Mouse (Mus musculus): ENCODE measurements around the gene Ccdc190. TPM values are rescaled to one million over a fixed set of nuclear protein-coding genes. Genes with fewer than 3 reads are reported as not detected.

The Ccdc190 gene
- polyA plus RNA-seq, 1 experiment from 2014 or later, result not detected

GRCm38 (mm10) chr1:169946004-169946403, 17.6 kb downstream of the Ccdc190 start:
- ATAC-seq, result no peak
- H3K4me1 ChIP-seq (replicated peaks), result no peaks in the 10 kb centered on the region
- no peak overlapping the region for H3K4me2 ChIP-seq (replicated peaks)
- no peak overlapping the region for H3K27ac ChIP-seq
- H3K27me3 ChIP-seq (replicated peaks), result no peaks in the 10 kb centered on the region
- H3K4me3 ChIP-seq (replicated peaks), result no peak overlapping the region
- peaks cover 3% of the 10 kb centered on the region; the same call in 1 of the 2 replicates for H3K36me3 ChIP-seq
- H3K9me3 ChIP-seq, result no peaks in the 10 kb centered on the region
- H3K9ac ChIP-seq, result no peak overlapping the region
- 84% methylated on average over 3 of the region's 3 CpGs for WGBS

DNA sequence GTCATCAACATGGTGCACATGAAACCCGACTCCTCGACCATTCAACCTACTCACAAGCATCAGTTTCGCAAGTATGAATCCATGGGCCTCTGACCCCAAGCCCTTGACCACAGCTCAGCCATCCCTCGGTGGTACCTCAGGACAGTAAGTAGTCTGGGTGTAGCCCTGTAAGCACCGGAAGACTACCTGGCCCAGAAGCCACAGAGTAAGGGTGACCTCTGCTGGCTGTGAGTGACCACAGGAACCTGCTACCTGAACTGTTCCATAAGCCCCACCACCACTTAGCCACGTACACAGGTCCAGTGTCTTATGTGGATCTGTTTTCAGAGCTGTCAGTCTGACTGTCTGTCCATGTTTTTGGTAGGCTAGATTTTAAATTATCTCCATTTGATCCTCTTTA, 19.2 kb downstream of the Ccdc190 start:
- peaks cover 6% of the 10 kb centered on the region; the same call in 1 of the 2 replicates for H3K36me3 ChIP-seq
- WGBS, result 75% methylated on average over 6 of the region's 6 CpGs

DNA sequence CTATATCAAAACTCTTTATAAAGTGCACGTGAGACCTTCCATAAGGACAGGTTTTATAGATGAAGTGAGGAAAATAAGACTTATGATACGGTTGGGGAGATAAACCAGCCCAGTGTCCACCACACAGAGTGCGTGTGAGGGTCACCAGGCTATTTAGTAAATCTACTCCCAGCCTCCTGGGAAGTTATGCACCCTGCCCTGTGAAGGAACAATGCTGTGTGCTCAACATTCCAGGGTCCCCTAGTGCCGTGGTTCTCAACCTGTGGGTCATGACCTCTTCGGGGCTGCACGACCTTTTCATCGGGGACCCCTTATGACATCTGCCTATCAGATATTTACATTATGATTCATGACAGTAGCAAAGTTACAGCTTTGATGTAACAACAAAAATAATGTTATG, 19.8 kb downstream of the Ccdc190 start:
- H3K27me3 ChIP-seq (replicated peaks), result no peaks in the 10 kb centered on the region
- H3K4me3 ChIP-seq (replicated peaks), result no peak overlapping the region
- 65% methylated on average over 7 of the region's 7 CpGs for WGBS
- no peak overlapping the region for H3K27ac ChIP-seq
- no peaks in the 10 kb centered on the region for H3K4me1 ChIP-seq (replicated peaks)
- peaks cover 6% of the 10 kb centered on the region; the same call in 1 of the 2 replicates for H3K36me3 ChIP-seq
- no peak overlapping the region for H3K4me2 ChIP-seq (replicated peaks)
- ATAC-seq, result no peak
- no peaks in the 10 kb centered on the region for H3K9me3 ChIP-seq
- H3K9ac ChIP-seq, result no peak overlapping the region

More for the DNA sequence above, 19.2 kb downstream of the Ccdc190 start:
- no peak overlapping the region for H3K27ac ChIP-seq
- no peak for ATAC-seq
- H3K4me2 ChIP-seq (replicated peaks), result no peak overlapping the region
- H3K4me3 ChIP-seq (replicated peaks), result no peak overlapping the region
- H3K9ac ChIP-seq, result no peak overlapping the region
- no peaks in the 10 kb centered on the region for H3K4me1 ChIP-seq (replicated peaks)
- H3K9me3 ChIP-seq, result no peaks in the 10 kb centered on the region
- no peaks in the 10 kb centered on the region for H3K27me3 ChIP-seq (replicated peaks)

- Histone ChIP-seq H3K27ac (no peak overlapping the region), H3K27me3 (replicated peaks) (no peaks in the 10 kb centered on the region), H3K36me3 (peaks cover 6% of the 10 kb centered on the region; the same call in 1 of the 2 replicates), H3K4me3 (replicated peaks) (no peak overlapping the region), H3K9ac (no peak overlapping the region), H3K4me2 (replicated peaks) (no peak overlapping the region), H3K9me3 (no peaks in the 10 kb centered on the region), H3K4me1 (replicated peaks) (no peaks in the 10 kb centered on the region)
- 56% methylated on average over 7 of the region's 7 CpGs for WGBS
- ATAC-seq, result no peak
These were observed 20.4 kb downstream of the Ccdc190 start for GRCm38 (mm10) chr1:169948866-169949265.

- WGBS, result 59% methylated on average over 7 of the region's 7 CpGs
- H3K27ac ChIP-seq, result no peak overlapping the region
- no peak overlapping the region for H3K4me2 ChIP-seq (replicated peaks)
- peaks cover 15% of the 10 kb centered on the region; the same call in 1 of the 2 replicates for H3K36me3 ChIP-seq
- no peak overlapping the region for H3K9ac ChIP-seq
- H3K4me3 ChIP-seq (replicated peaks), result no peak overlapping the region
- H3K9me3 ChIP-seq, result no peaks in the 10 kb centered on the region
- ATAC-seq, result no peak
- H3K27me3 ChIP-seq (replicated peaks), result no peaks in the 10 kb centered on the region
- H3K4me1 ChIP-seq (replicated peaks), result no peaks in the 10 kb centered on the region
These were observed 21.5 kb downstream of the Ccdc190 start for GRCm38 (mm10) chr1:169949981-169950380.

DNA sequence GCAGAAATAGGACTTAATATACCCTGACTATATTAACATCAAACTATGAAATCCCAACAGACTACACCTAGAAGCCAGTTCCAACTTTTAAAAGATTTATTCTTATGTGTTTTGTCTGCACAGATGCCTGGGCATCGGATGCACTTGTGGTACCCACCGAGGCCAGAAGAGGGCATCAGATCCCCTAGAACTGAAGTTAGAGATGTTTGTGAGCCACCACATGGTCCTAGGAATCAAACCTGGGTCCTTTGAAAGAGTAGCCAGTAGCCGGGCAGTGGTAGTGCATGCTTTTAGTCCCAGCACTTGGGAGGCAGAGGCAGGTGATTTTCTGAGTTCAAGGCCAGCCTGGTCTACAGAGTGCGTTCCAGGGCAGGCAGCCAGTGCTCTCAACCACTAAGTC, 22.2 kb downstream of the Ccdc190 start:
- Histone ChIP-seq H3K27ac (no peak overlapping the region), H3K36me3 (peaks cover 17% of the 10 kb centered on the region), H3K9ac (no peak overlapping the region), H3K4me1 (replicated peaks) (no peaks in the 10 kb centered on the region), H3K4me3 (replicated peaks) (no peak overlapping the region), H3K27me3 (replicated peaks) (no peaks in the 10 kb centered on the region), H3K9me3 (no peaks in the 10 kb centered on the region), H3K4me2 (replicated peaks) (no peak overlapping the region)
- WGBS, result 93% methylated on average over 4 of the region's 4 CpGs
- ATAC-seq, result no peak

GRCm38 (mm10) chr1:169951561-169951960, 23.1 kb downstream of the Ccdc190 start:
- H3K27me3 ChIP-seq (replicated peaks), result no peaks in the 10 kb centered on the region
- peaks cover 23% of the 10 kb centered on the region for H3K36me3 ChIP-seq
- no peak overlapping the region for H3K27ac ChIP-seq
- 91% methylated on average over 6 of the region's 6 CpGs for WGBS
- no peaks in the 10 kb centered on the region for H3K4me1 ChIP-seq (replicated peaks)
- no peak overlapping the region for H3K9ac ChIP-seq
- no peaks in the 10 kb centered on the region for H3K9me3 ChIP-seq
- H3K4me3 ChIP-seq (replicated peaks), result no peak overlapping the region
- no peak for ATAC-seq
- no peak overlapping the region for H3K4me2 ChIP-seq (replicated peaks)

GRCm38 (mm10) chr1:169952636-169953035, 24.2 kb downstream of the Ccdc190 start:
- ATAC-seq, result no peak
- H3K4me3 ChIP-seq (replicated peaks), result no peak overlapping the region
- H3K27me3 ChIP-seq (replicated peaks), result no peaks in the 10 kb centered on the region
- H3K36me3 ChIP-seq, result peaks cover 23% of the 10 kb centered on the region
- 96% methylated on average over 10 of the region's 10 CpGs for WGBS
- H3K27ac ChIP-seq, result no peak overlapping the region
- no peaks in the 10 kb centered on the region for H3K4me1 ChIP-seq (replicated peaks)
- H3K4me2 ChIP-seq (replicated peaks), result no peak overlapping the region
- no peaks in the 10 kb centered on the region for H3K9me3 ChIP-seq
- no peak overlapping the region for H3K9ac ChIP-seq

- Histone ChIP-seq H3K27me3 (replicated peaks) (no peaks in the 10 kb centered on the region), H3K4me3 (replicated peaks) (no peak overlapping the region), H3K4me1 (replicated peaks) (no peaks in the 10 kb centered on the region), H3K9me3 (no peaks in the 10 kb centered on the region), H3K9ac (no peak overlapping the region), H3K4me2 (replicated peaks) (no peak overlapping the region), H3K27ac (no peak overlapping the region), H3K36me3 (peaks cover 23% of the 10 kb centered on the region)
- no peak for ATAC-seq
- 92% methylated on average over 10 of the region's 10 CpGs for WGBS
These were observed 24.7 kb downstream of the Ccdc190 start for GRCm38 (mm10) chr1:169953106-169953505.

GRCm38 (mm10) chr1:169968792-169969515, 40.5 kb downstream of the Ccdc190 start, which contains the start of gene Hsd17b7:
Gene Hsd17b7 (minus strand): TSS chr1:169969241.
- Histone ChIP-seq H3K9me3 (no peaks in the 10 kb centered on the region), H3K4me1 (replicated peaks) (no peaks in the 10 kb centered on the region), H3K27ac (peak within 1 kb of the TSS; percentile 78), H3K36me3 (peaks cover 5% of the 10 kb centered on the region; the same call in 1 of the 2 replicates), H3K9ac (peak within 1 kb of the TSS; percentile 41), H3K4me3 (replicated peaks) (peak within 1 kb of the TSS; percentile 62), H3K27me3 (replicated peaks) (no peaks in the 10 kb centered on the region), H3K4me2 (replicated peaks) (peak within 1 kb of the TSS; percentile 73)
- ATAC-seq, result peak; percentile 100
- WGBS, result under 1% methylated on average over 48 of the region's 48 CpGs

- no peaks in the 10 kb centered on the region for H3K4me1 ChIP-seq (replicated peaks)
- peaks cover 5% of the 10 kb centered on the region; the same call in 1 of the 2 replicates for H3K36me3 ChIP-seq
- peak; percentile 65 for ATAC-seq
- 2% methylated on average over 9 of the region's 9 CpGs for WGBS
- H3K9me3 ChIP-seq, result no peaks in the 10 kb centered on the region
- H3K4me3 ChIP-seq (replicated peaks), result peak overlapping the region; percentile 62
- H3K4me2 ChIP-seq (replicated peaks), result peak overlapping the region; percentile 60
- peak overlapping the region; percentile 78 for H3K27ac ChIP-seq
- no peaks in the 10 kb centered on the region for H3K27me3 ChIP-seq (replicated peaks)
- peak overlapping the region; percentile 26; the same call in 1 of the 2 replicates for H3K9ac ChIP-seq
These were observed 41.1 kb downstream of the Ccdc190 start for GRCm38 (mm10) chr1:169969516-169969886.

DNA sequence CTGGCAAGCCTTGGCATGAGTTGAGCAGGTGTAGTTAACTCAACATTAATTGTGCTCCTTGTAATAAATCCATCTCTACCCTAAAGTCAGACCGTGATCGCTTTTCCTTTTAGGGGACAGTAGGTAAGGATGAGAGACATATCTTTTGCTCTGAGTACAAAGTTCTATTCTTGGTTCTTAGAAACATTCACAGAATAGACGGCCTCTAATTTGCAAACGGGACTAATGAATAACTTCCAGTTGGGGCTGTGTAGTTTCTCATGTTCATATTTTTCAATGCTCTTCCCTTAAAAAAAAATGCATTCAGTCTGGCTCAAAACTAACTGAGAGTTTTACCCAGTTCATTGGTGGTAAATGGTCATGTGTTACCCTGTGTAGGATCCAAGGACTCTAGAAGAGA, 42.5 kb downstream of the Ccdc190 start:
- H3K27ac ChIP-seq, result no peak overlapping the region
- no peaks in the 10 kb centered on the region for H3K4me1 ChIP-seq (replicated peaks)
- no peaks in the 10 kb centered on the region for H3K36me3 ChIP-seq
- no peak overlapping the region for H3K9ac ChIP-seq
- no peaks in the 10 kb centered on the region for H3K27me3 ChIP-seq (replicated peaks)
- WGBS, result 92% methylated on average over 4 of the region's 4 CpGs
- no peak overlapping the region for H3K4me3 ChIP-seq (replicated peaks)
- H3K4me2 ChIP-seq (replicated peaks), result no peak overlapping the region
- no peaks in the 10 kb centered on the region for H3K9me3 ChIP-seq
- ATAC-seq, result no peak

DNA sequence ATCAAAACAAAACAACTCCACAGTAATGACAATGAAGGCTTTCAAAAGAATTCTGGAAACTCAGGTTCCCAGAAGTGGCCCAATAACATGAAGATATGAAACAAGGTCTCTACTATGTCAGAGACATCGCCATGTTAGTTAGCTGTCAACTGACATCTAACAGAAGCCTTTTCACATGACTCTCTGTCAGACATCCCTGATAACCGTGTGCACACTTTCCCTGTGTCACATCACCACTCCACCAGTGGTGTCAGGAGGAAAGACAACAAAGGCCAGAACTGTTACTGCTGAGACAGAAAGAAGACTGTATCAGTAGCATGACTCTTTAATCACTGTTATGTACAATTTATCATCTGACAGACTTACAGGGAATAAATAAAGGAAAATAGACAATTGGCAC, 43.5 kb downstream of the Ccdc190 start:
- Histone ChIP-seq H3K4me2 (replicated peaks) (no peak overlapping the region), H3K4me3 (replicated peaks) (no peak overlapping the region), H3K36me3 (no peaks in the 10 kb centered on the region), H3K4me1 (replicated peaks) (no peaks in the 10 kb centered on the region), H3K9me3 (no peaks in the 10 kb centered on the region), H3K27ac (no peak overlapping the region), H3K9ac (no peak overlapping the region), H3K27me3 (replicated peaks) (no peaks in the 10 kb centered on the region)
- WGBS, result 65% methylated on average over 2 of the region's 2 CpGs
- no peak for ATAC-seq

Measured in intestine, embryonic 15.5 days (tissue).